In genomic region chr15:97195628-97196027, GRCm38 (mm10) we compare ENCODE assay signal across 7 mouse cellular contexts. TPM values are rescaled to one million over a fixed set of nuclear protein-coding genes. Genes with fewer than 3 reads are reported as not detected.
DNase-seq lines count a peak whose midpoint lies in the region; ATAC-seq and TF ChIP-seq lines count a peak whose summit lies in the region.

No protein-coding gene starts in this region.

- TF ChIP-seq EP300 in CH12.LX (IDR thresholded peaks at IDR 0.05; ENCODE audit: low read length): no peak

- no peaks in the 10 kb centered on the region for H3K79me2 ChIP-seq in CH12.LX (replicated peaks; ENCODE audit: control insufficient read depth, extremely low read depth, insufficient read depth, poor library complexity, severe bottlenecking)

- H3K4me3 ChIP-seq in kidney, embryonic 15.5 days (replicated peaks): no peak overlapping the region
- no peak overlapping the region for H3K4me3 ChIP-seq in CH12.LX (replicated peaks in 1 of 3; ENCODE audit: low read depth in 2 of 3, low read length in 2 of 3, poor library complexity in 1 of 3)
- H3K4me3 ChIP-seq in hindbrain, embryonic 11.5 days (ENCODE audit: low read depth, low read length): no peak overlapping the region
- H3K4me3 ChIP-seq in lung, embryonic 16.5 days (ENCODE audit: low read length): no peak overlapping the region

- no peaks in the 10 kb centered on the region for H3K4me1 ChIP-seq in kidney, embryonic 15.5 days
- peaks cover 2 to 7% of the 10 kb centered on the region in 2 experiments; a peak in 3 of 4 replicates for H3K4me1 ChIP-seq in CH12.LX (ENCODE audit: control insufficient read depth in 1 of 2, insufficient read depth in 2 of 2)
- H3K4me1 ChIP-seq in hindbrain, embryonic 11.5 days (replicated peaks; ENCODE audit: control insufficient read depth, insufficient read depth, low read length): no peaks in the 10 kb centered on the region
- no peaks in the 10 kb centered on the region for H3K4me1 ChIP-seq in lung, embryonic 16.5 days (replicated peaks; ENCODE audit: control insufficient read depth, insufficient read depth, low read length)

- no peaks in the 10 kb centered on the region for H3K27me3 ChIP-seq in kidney, embryonic 15.5 days
- H3K27me3 ChIP-seq in CH12.LX (replicated peaks): no peaks in the 10 kb centered on the region
- H3K27me3 ChIP-seq in hindbrain, embryonic 11.5 days (ENCODE audit: control insufficient read depth, insufficient read depth, low read length): no peaks in the 10 kb centered on the region
- H3K27me3 ChIP-seq in lung, embryonic 16.5 days (ENCODE audit: control insufficient read depth, insufficient read depth, low read depth, low read length): no peaks in the 10 kb centered on the region

- in situ Hi-C loops in CH12.LX (cut with MboI; ENCODE audit: low pct_ligation_motif_present, low pct_unique_long_range_greater_than_20kb, low sequenced_read_pairs): loop anchor here (5.0 to 10.0 kb wide), 3 partner anchors 42 to 469 kb away; no protein-coding TSS in a partner anchor

- no peak for ATAC-seq in kidney, embryonic 15.5 days (replicated peaks; ENCODE audit: low FRiP score)
- ATAC-seq in activated CD4-positive, CD25-positive, alpha-beta regulatory T cell, adult 4 months: peak; percentile 46
- ATAC-seq in hindbrain, embryonic 11.5 days (ENCODE audit: low FRiP score): 0 out of 2 replicates have a peak, but pooled peaks have one; percentile 27
- ATAC-seq in lung, embryonic 16.5 days (ENCODE audit: low read depth): 0 out of 2 replicates have a peak, but pooled peaks have one; percentile 31

- H3K9ac ChIP-seq in kidney, embryonic 15.5 days: no peak overlapping the region
- no peak overlapping the region for H3K9ac ChIP-seq in CH12.LX (ENCODE audit: insufficient read depth, low read depth)
- H3K9ac ChIP-seq in hindbrain, embryonic 11.5 days (ENCODE audit: low read depth, low read length): no peak overlapping the region
- H3K9ac ChIP-seq in lung, embryonic 16.5 days (ENCODE audit: low read length): no peak overlapping the region

- TF ChIP-seq POLR2A in CH12.LX (IDR thresholded peaks at IDR 0.05; ENCODE audit: low read depth, low read length): no peak

- peak; percentile 94 for TF ChIP-seq RAD21 in CH12.LX (IDR thresholded peaks at IDR 0.05; ENCODE audit: low read depth, low read length)

- H3K4me2 ChIP-seq in kidney, embryonic 15.5 days: no peak overlapping the region
- no peak overlapping the region for H3K4me2 ChIP-seq in CH12.LX (ENCODE audit: insufficient read depth, low read depth, poor library complexity, severe bottlenecking)
- no peak overlapping the region for H3K4me2 ChIP-seq in hindbrain, embryonic 11.5 days (replicated peaks; ENCODE audit: low read depth, low read length)
- H3K4me2 ChIP-seq in lung, embryonic 16.5 days (ENCODE audit: low read depth, low read length): no peak overlapping the region

- TF ChIP-seq CTCF in CH12.LX (conservative IDR thresholded peaks at IDR 0.05 in 1 of 2, IDR thresholded peaks at IDR 0.05 in 1 of 2; ENCODE audit: low read depth in 2 of 2, low read length in 2 of 2): peak; percentile 47 to 91

- dilution Hi-C loops in CH12.LX (cut with MboI; ENCODE audit: extremely low pct_ligation_motif_present, extremely low pct_unique_long_range_greater_than_20kb, low sequenced_read_pairs): no loop called here

- no peak overlapping the region for H3K27ac ChIP-seq in kidney, embryonic 15.5 days
- H3K27ac ChIP-seq in CH12.LX (ENCODE audit: insufficient read depth, low read depth): no peak overlapping the region
- no peak overlapping the region for H3K27ac ChIP-seq in hindbrain, embryonic 11.5 days (ENCODE audit: low read depth, low read length)
- no peak overlapping the region for H3K27ac ChIP-seq in lung, embryonic 16.5 days (ENCODE audit: low read length)

- WGBS in kidney, embryonic 15.5 days: 0% methylated on average over 1 of the region's 1 CpGs
- WGBS in hindbrain, embryonic 11.5 days: 0% methylated on average over 1 of the region's 1 CpGs
- 0% methylated on average over 1 of the region's 1 CpGs for WGBS in lung, embryonic 16.5 days

- H3K9me3 ChIP-seq in kidney, embryonic 15.5 days (replicated peaks): no peaks in the 10 kb centered on the region
- H3K9me3 ChIP-seq in CH12.LX (replicated peaks; ENCODE audit: low read length): no peaks in the 10 kb centered on the region
- no peaks in the 10 kb centered on the region for H3K9me3 ChIP-seq in hindbrain, embryonic 11.5 days (ENCODE audit: control insufficient read depth, low read length)
- no peaks in the 10 kb centered on the region for H3K9me3 ChIP-seq in lung, embryonic 16.5 days (ENCODE audit: control insufficient read depth, low read length)

- DNase-seq in kidney, adult 9 months: peak; percentile 65
- DNase-seq in CH12.LX (ENCODE audit: extremely low read depth): peak; percentile 82
- peak; percentile 79 for DNase-seq in hindbrain, embryonic 11.5 days (ENCODE audit: low spot score)
- DNase-seq in thymus, postnatal 4 days: peak; percentile 15

- H3K36me3 ChIP-seq in kidney, embryonic 15.5 days: no peaks in the 10 kb centered on the region
- H3K36me3 ChIP-seq in CH12.LX (replicated peaks in 1 of 2; ENCODE audit: control insufficient read depth in 1 of 2, insufficient read depth in 1 of 2, low read length in 1 of 2): peaks cover 0 to 17% of the 10 kb centered on the region in 2 experiments
- H3K36me3 ChIP-seq in hindbrain, embryonic 11.5 days (ENCODE audit: control insufficient read depth, insufficient read depth, low read length): no peaks in the 10 kb centered on the region
- no peaks in the 10 kb centered on the region for H3K36me3 ChIP-seq in lung, embryonic 16.5 days (ENCODE audit: control insufficient read depth, insufficient read depth, low read length)

TF ChIP-seq in CH12.LX, 34 proteins besides CTCF, POLR2A, EP300 and RAD21:
- TF ChIP-seq ZNF384 (IDR thresholded peaks at IDR 0.05; ENCODE audit: low read depth, low read length) (peak; percentile 94), NELFE (IDR thresholded peaks at IDR 0.05; ENCODE audit: low read depth, low read length) (no peak), MAX (IDR thresholded peaks at IDR 0.05; ENCODE audit: low read length) (no peak), MXI1 (IDR thresholded peaks at IDR 0.05; ENCODE audit: low read depth, low read length) (no peak), HCFC1 (IDR thresholded peaks at IDR 0.05; ENCODE audit: low read depth, low read length) (no peak), MYC (IDR thresholded peaks at IDR 0.05; ENCODE audit: low read depth, low read length) (0 out of 2 replicates have a peak, but pooled peaks have one; percentile 42), BHLHE40 (IDR thresholded peaks at IDR 0.05; ENCODE audit: low read depth, low read length) (no peak), TCF12 (IDR thresholded peaks at IDR 0.05; ENCODE audit: low read depth, low read length) (no peak), MEF2A (IDR thresholded peaks at IDR 0.05; ENCODE audit: borderline replicate concordance, low read depth, low read length) (peak; percentile 12; the same call in 1 of the 2 replicates), ZMIZ1 (IDR thresholded peaks at IDR 0.05; ENCODE audit: low read depth, low read length) (no peak), MAZ (IDR thresholded peaks at IDR 0.05; ENCODE audit: low read depth, low read length) (no peak), USF1 (IDR thresholded peaks at IDR 0.05; ENCODE audit: low read depth, low read length) (no peak), MAFK (IDR thresholded peaks at IDR 0.05; ENCODE audit: insufficient replicate concordance, low read length) (no peak), JUN (IDR thresholded peaks at IDR 0.05; ENCODE audit: insufficient read depth, low read depth, low read length) (no peak), IRF4 (IDR thresholded peaks at IDR 0.05; ENCODE audit: low read depth, low read length) (no peak), GABPA (IDR thresholded peaks at IDR 0.05; ENCODE audit: insufficient replicate concordance, low read depth, low read length) (no peak), ELF1 (IDR thresholded peaks at IDR 0.05; ENCODE audit: low read depth, low read length) (0 out of 2 replicates have a peak, but pooled peaks have one; percentile 11), USF2 (conservative IDR thresholded peaks at IDR 0.05; ENCODE audit: low read depth, low read length) (no peak), ZC3H11A (IDR thresholded peaks at IDR 0.05; ENCODE audit: low read depth, low read length) (peak; percentile 59), SMC3 (IDR thresholded peaks at IDR 0.05; ENCODE audit: low read depth, low read length) (peak; percentile 76)

RNA-seq across cellular contexts. Expression of gene Pced1b, which starts 51.3 kb away (rescaled TPM):
- polyA plus RNA-seq in kidney, embryonic 15.5 days (2015; fragmentation: Nextera tagmentation; extraction: Ambion mirVana): 5.5 and 5.8 TPM in 2 replicates
- 16.3 and 21.1 TPM in 2 replicates for total RNA-seq in CH12.LX (2012; rRNA removed)
- total RNA-seq in CH12.LX (2014; rRNA removed): 9.9 and 12.3 TPM in 2 replicates
- polyA plus RNA-seq in CH12.LX (2012; ENCODE audit: insufficient read length, low read depth): 40.5 and 44.2 TPM in 2 replicates
- polyA plus RNA-seq in activated CD4-positive, CD25-positive, alpha-beta regulatory T cell, adult 4 months (2017; shearing (Covaris generic)): 10 to 100 TPM; 55.6 to 62.1 TPM
- polyA plus RNA-seq in hindbrain, embryonic 11.5 days (2014; fragmentation: Nextera tagmentation; extraction: Ambion mirVana): 3.2 and 3.4 TPM in 2 replicates
- polyA plus RNA-seq in lung, embryonic 16.5 days (2015; fragmentation: Nextera tagmentation; extraction: Ambion mirVana): 6.0 and 6.1 TPM in 2 replicates

RNA-seq across cellular contexts. Expression of gene Amigo2, which starts 51.5 kb away (rescaled TPM):
- polyA plus RNA-seq in kidney, embryonic 15.5 days (2015; fragmentation: Nextera tagmentation; extraction: Ambion mirVana): 11.9 TPM in 2 replicates
- total RNA-seq in CH12.LX (2012; rRNA removed) (17.1 and 19.1 TPM in 2 replicates), CH12.LX (2014; rRNA removed) (23.0 and 23.7 TPM in 2 replicates)
- polyA plus RNA-seq in CH12.LX (2012; ENCODE audit: insufficient read length, low read depth): 6.0 and 6.4 TPM in 2 replicates
- 1 to 10 TPM; 1.1 to 2.0 TPM for polyA plus RNA-seq in activated CD4-positive, CD25-positive, alpha-beta regulatory T cell, adult 4 months (2017; shearing (Covaris generic))
- polyA plus RNA-seq in hindbrain, embryonic 11.5 days (2014; fragmentation: Nextera tagmentation; extraction: Ambion mirVana): 6.0 and 9.3 TPM in 2 replicates
- 4.6 and 5.2 TPM in 2 replicates for polyA plus RNA-seq in lung, embryonic 16.5 days (2015; fragmentation: Nextera tagmentation; extraction: Ambion mirVana)

Comparison
In these comparisons a context has a peak if more than half of its experiments do, and no peak if none do; other contexts are left out.
1. DNase-seq: peak in every context shown above with its lines; median percentile 82 in CH12.LX; 79 in hindbrain, embryonic 11.5 days; 65 in kidney, adult 9 months; 15 in thymus, postnatal 4 days.